Mouse (Mus musculus): Measurements from ENCODE around the gene Ubap2l.

DNA sequence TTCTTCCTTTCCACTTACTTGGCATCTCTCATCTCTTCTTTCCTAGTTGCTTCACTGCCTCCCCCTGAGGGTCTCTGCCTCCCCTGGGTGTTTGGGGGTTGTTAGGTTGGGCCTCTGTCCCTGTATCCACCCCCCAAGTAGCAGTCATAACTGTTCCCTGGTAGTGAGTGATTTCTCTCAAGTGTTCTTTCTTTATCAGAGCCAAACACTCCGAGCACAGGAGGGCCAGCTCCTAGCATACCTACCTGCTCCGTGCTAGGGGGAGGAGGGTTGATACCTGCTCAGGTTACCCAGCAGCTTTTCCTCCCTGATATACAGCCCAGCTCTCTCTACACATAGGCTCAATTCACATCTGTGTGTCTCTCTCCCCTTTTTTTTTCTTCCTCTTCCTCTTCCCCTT, 36.2 kb upstream of the Ubap2l start:
- TF ChIP-seq CTCF (IDR thresholded peaks at IDR 0.05; ENCODE audit: insufficient read depth, low read depth, low read length) (no peak), POLR2A (IDR thresholded peaks at IDR 0.05; ENCODE audit: insufficient read depth, low read depth, low read length) (no peak)

Data from olfactory bulb, adult 2 months (tissue).